Mouse (Mus musculus): Measurements from ENCODE around the gene Sorl1. TPM values are rescaled to one million over a fixed set of nuclear protein-coding genes. Genes with fewer than 3 reads are reported as not detected.

Sorl1 gene
- polyA plus RNA-seq, 1 experiment from 2014 or later, result 9.6 TPM

DNA sequence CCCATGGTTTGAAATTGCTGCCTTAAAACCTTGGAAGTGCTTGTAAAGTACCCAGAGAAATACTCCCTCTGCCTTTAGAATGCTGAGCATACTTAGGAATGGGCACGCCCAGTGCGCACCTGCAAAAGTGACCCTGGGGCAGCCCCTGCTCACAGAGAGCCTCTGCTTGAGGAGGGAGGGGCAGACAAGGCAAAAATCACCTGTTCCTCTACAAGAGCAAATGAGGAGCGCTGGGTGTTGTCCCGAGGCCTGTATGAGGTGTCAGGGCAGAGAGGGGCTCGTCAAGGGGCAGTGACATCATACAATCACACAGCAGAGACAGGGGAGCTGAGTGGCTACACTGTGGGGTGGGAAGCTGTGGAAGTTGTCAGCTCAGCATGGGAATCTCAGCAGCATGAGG lies 143.3 kb downstream of the Sorl1 start:
- ATAC-seq (ENCODE audit: insufficient number of reproducible peaks, low FRiP score), result no peak
- Histone ChIP-seq H3K4me2 (no peak overlapping the region), H3K27me3 (replicated peaks) (no peaks in the 10 kb centered on the region), H3K9me3 (replicated peaks) (peaks cover 7% of the 10 kb centered on the region; the same call in 1 of the 2 replicates), H3K4me3 (no peak overlapping the region), H3K27ac (ENCODE audit: poor library complexity, severe bottlenecking) (0 out of 2 replicates have a peak overlapping the region, but pooled peaks have one; percentile 44), H3K9ac (no peak overlapping the region), H3K4me1 (replicated peaks) (peaks cover 42% of the 10 kb centered on the region), H3K36me3 (peaks cover 5% of the 10 kb centered on the region; the same call in 1 of the 2 replicates)
- 61% methylated on average over 5 of the region's 5 CpGs for WGBS

DNA sequence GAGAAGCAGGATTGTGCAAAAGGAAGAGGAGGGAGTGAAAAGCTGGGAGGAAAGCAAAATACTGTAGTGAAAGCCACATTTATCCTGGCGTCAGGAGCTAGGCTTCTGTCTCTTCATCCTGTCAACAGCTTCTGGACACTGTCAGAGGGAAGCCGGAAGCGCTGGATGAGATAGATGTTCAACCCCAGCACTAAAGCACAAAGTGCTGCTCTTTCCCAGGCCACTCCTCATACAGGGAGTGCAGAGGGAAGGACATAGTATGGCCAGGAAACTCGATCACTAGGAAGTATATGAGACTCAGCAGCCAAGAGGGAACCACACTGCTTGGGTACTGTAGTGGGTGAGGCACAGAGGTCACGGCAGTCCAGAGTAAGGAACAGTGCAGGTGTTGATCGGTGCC lies 145.7 kb downstream of the Sorl1 start:
- peak; percentile 83 for ATAC-seq (ENCODE audit: insufficient number of reproducible peaks, low FRiP score)
- H3K9me3 ChIP-seq (replicated peaks), result peaks cover 7% of the 10 kb centered on the region; the same call in 1 of the 2 replicates
- H3K4me2 ChIP-seq, result no peak overlapping the region
- WGBS, result 9% methylated on average over 6 of the region's 6 CpGs
- peak overlapping the region; percentile 61 for H3K27ac ChIP-seq (ENCODE audit: poor library complexity, severe bottlenecking)
- no peak overlapping the region for H3K9ac ChIP-seq
- H3K27me3 ChIP-seq (replicated peaks), result no peaks in the 10 kb centered on the region
- no peak overlapping the region for H3K4me3 ChIP-seq
- peaks cover 47% of the 10 kb centered on the region for H3K4me1 ChIP-seq (replicated peaks)
- peaks cover 5% of the 10 kb centered on the region; the same call in 1 of the 2 replicates for H3K36me3 ChIP-seq

DNA sequence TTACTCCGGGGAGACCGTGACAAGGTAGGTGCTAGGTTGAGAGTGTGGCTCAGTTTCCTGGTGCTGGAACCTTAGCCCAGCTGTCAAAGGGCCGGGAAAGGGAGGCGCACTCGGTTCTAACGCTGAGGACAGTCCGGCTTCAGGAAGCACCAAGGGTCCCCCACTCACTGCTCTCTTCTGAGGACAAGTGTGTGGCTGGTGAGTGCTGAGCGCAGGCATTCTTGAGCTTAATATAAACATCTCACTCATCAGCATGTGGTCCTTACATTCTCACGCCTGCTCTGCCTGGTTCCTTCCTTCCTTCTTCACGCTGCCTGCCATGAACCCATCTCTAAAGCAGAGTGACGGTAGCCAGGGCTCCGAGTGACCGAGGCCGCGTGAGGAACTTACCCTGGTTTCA lies 148.1 kb downstream of the Sorl1 start:
- ATAC-seq (ENCODE audit: insufficient number of reproducible peaks, low FRiP score), result no peak
- no peaks in the 10 kb centered on the region for H3K27me3 ChIP-seq (replicated peaks)
- H3K4me2 ChIP-seq, result no peak overlapping the region
- peaks cover 7% of the 10 kb centered on the region; the same call in 1 of the 2 replicates for H3K9me3 ChIP-seq (replicated peaks)
- H3K27ac ChIP-seq (ENCODE audit: poor library complexity, severe bottlenecking), result no peak overlapping the region
- H3K36me3 ChIP-seq, result peaks cover 5% of the 10 kb centered on the region; the same call in 1 of the 2 replicates
- H3K9ac ChIP-seq, result no peak overlapping the region
- WGBS, result 43% methylated on average over 15 of the region's 15 CpGs
- peaks cover 36% of the 10 kb centered on the region for H3K4me1 ChIP-seq (replicated peaks)
- H3K4me3 ChIP-seq, result no peak overlapping the region

DNA sequence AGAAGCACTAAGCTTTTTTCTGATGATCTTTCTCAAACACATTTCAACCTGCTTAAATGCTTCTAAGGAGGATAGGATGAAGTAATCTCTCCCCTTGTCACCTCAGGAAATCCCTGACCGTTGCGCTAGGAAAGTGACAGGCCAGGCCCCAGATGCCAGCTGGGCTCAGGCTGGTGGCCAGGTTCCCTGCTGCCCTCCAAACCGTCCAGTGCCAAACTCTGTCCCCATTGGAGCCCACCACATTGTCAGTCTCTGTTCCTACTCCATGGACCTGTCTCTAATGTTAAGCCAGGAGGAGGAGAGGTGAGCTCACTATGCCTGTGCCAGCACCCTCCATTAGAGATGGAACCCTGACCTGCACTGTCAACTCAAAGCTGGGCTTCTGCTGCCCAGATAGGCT lies 149.4 kb downstream of the Sorl1 start:
- H3K4me2 ChIP-seq, result no peak overlapping the region
- ATAC-seq (ENCODE audit: insufficient number of reproducible peaks, low FRiP score), result no peak; the same call in 1 of the 2 replicates

DNA sequence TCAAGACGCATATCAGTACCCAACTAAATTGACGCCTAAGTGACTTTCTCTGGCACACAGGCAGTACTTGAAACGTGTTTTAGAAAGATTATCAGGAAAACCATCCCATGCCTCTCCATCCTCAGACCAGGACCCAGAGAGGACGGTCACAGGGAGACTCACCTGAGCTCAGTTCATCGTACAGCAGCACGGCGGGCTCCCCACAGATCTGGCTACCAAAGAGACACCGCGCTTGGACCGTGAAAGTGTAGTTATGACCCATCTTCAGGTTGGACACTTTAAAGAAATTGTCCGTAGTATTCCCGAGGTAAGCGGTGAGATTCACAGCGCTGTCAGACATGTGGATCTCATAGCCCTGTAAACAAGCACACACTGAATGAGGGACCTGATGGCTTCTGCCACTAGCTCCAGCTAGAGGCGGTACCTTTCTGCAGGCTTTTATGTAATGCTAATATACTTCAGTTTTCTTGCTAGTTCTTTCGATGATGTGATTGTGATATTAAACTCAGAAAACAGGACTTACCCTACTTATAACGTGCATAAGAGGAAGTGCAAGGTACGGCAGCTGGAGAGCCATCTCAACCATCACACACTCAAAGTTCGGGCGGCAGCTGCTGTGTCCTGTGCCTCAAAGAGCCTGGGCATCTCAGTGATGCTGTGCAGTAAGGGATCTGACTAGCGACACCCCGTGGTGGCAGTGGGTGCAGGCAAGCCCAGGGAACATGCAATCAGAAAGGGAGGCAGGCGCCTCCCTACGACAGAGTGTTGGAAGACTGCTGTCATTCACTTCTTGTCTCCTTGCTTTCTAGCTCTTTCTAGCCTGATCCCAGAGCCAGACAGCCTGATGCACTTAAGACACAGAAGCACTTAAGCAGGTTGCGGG lies 150.1 kb downstream of the Sorl1 start:
- H3K4me3 ChIP-seq, result no peak overlapping the region
- no peak overlapping the region for H3K9ac ChIP-seq
- no peak for ATAC-seq (ENCODE audit: insufficient number of reproducible peaks, low FRiP score)
- WGBS, result 68% methylated on average over 25 of the region's 25 CpGs
- peaks cover 7% of the 10 kb centered on the region; the same call in 1 of the 2 replicates for H3K9me3 ChIP-seq (replicated peaks)
- H3K27me3 ChIP-seq (replicated peaks), result no peaks in the 10 kb centered on the region
- no peak overlapping the region for H3K4me2 ChIP-seq
- H3K4me1 ChIP-seq (replicated peaks), result peaks cover 29% of the 10 kb centered on the region
- peaks cover 12% of the 10 kb centered on the region for H3K36me3 ChIP-seq
- no peak overlapping the region for H3K27ac ChIP-seq (ENCODE audit: poor library complexity, severe bottlenecking)

More for the DNA sequence above, 149.4 kb downstream of the Sorl1 start:
- Histone ChIP-seq H3K4me3 (no peak overlapping the region), H3K9ac (no peak overlapping the region), H3K4me1 (replicated peaks) (peaks cover 32% of the 10 kb centered on the region), H3K27ac (ENCODE audit: poor library complexity, severe bottlenecking) (no peak overlapping the region), H3K36me3 (peaks cover 5% of the 10 kb centered on the region; the same call in 1 of the 2 replicates), H3K27me3 (replicated peaks) (no peaks in the 10 kb centered on the region), H3K9me3 (replicated peaks) (peaks cover 7% of the 10 kb centered on the region; the same call in 1 of the 2 replicates)
- WGBS, result 55% methylated on average over 3 of the region's 3 CpGs

DNA sequence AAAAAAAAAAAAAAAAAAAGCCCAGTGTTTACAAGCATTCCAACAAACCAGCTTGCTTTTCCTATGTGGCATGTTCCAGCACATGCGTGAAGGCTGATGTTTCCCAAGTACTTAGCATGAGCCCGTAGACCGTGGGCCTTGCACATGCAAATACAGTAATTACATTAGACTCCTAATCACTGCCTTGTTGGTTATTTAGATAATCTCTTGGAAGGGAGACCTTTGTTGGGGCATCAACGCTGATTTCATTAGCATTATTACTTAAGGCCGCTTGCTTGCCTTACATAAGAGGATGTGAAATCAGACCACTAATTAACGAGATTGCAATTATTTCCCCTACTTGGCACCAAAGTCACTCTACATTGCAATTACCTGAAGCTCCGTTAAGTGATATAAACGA lies 154.1 kb downstream of the Sorl1 start:
- no peak overlapping the region for H3K27ac ChIP-seq (ENCODE audit: poor library complexity, severe bottlenecking)
- H3K4me3 ChIP-seq, result no peak overlapping the region
- H3K9ac ChIP-seq, result no peak overlapping the region
- H3K27me3 ChIP-seq (replicated peaks), result no peaks in the 10 kb centered on the region
- peaks cover 12% of the 10 kb centered on the region for H3K36me3 ChIP-seq
- no peaks in the 10 kb centered on the region for H3K9me3 ChIP-seq (replicated peaks)
- 86% methylated on average over 8 of the region's 8 CpGs for WGBS
- ATAC-seq (ENCODE audit: insufficient number of reproducible peaks, low FRiP score), result no peak
- peaks cover 8% of the 10 kb centered on the region for H3K4me1 ChIP-seq (replicated peaks)
- H3K4me2 ChIP-seq, result no peak overlapping the region

DNA sequence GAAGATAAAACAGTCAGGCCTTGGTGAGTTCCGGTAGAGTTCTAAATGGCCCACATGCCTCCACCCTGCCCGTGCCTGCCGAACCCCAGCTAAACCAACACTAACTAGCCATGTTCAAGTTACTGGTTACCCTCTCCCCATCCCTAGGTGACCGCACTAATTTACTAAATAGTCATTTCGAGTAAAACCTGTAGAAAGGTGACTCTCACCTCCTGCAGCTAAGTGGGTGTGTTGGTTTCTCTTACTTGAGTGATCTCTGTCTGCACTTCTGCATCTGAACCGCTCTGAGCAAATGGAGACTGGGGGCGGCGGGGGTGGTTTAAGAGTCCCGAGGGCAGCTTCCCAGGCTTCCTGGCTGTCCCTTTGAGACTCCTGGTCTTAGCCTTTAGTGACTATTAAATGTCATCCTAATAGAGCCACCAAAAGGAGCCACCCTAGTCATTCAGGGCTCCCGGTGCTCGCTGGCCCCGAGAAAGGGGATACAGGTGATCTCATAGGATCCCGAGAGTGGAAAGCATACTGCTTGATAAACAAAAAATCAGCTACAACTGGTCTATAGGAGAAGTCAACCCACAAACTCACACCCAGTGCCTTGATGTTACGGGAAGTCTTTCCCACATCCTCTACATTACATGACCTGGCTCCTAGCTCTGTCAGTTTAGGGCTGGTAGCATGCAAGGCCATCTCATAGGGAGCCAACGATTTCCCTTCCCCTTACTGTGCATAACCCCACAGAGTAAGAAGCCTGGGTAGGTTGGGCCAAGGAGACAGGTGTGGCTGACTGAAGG lies 155.2 kb downstream of the Sorl1 start:
- Histone ChIP-seq H3K9ac (no peak overlapping the region), H3K4me3 (no peak overlapping the region), H3K4me2 (no peak overlapping the region), H3K27me3 (replicated peaks) (no peaks in the 10 kb centered on the region), H3K36me3 (peaks cover 12% of the 10 kb centered on the region), H3K4me1 (replicated peaks) (no peaks in the 10 kb centered on the region), H3K27ac (ENCODE audit: poor library complexity, severe bottlenecking) (no peak overlapping the region), H3K9me3 (replicated peaks) (no peaks in the 10 kb centered on the region)
- no peak for ATAC-seq (ENCODE audit: insufficient number of reproducible peaks, low FRiP score)
- WGBS, result 88% methylated on average over 15 of the region's 15 CpGs

DNA sequence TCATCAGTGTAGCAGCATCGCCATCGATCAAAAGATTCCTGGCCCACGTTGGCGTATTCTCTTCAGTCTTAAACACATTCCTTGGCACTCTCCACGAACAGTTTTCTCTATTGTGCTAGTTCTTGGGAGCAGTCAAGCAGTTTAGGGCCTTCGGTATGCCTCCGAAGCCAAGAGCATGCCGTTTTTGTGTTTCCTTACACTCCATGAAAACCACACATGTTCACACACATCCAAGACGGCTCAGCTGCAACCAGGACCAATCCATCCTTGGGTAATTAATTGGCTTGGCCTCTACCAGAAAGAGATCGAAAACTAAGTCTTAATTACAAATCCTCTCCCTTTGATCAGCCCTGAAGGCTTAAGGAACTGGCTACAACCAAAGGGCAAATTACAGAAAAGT lies 162.8 kb downstream of the Sorl1 start:
- no peaks in the 10 kb centered on the region for H3K36me3 ChIP-seq
- 0 out of 2 replicates have a peak, but pooled peaks cover 7% of the 10 kb centered on the region for H3K4me1 ChIP-seq (replicated peaks)
- no peak overlapping the region for H3K4me2 ChIP-seq
- ATAC-seq (ENCODE audit: insufficient number of reproducible peaks, low FRiP score), result no peak
- H3K9ac ChIP-seq, result no peak overlapping the region
- H3K27ac ChIP-seq (ENCODE audit: poor library complexity, severe bottlenecking), result no peak overlapping the region
- H3K4me3 ChIP-seq, result no peak overlapping the region
- no peaks in the 10 kb centered on the region for H3K27me3 ChIP-seq (replicated peaks)
- H3K9me3 ChIP-seq (replicated peaks), result no peaks in the 10 kb centered on the region
- 86% methylated on average over 10 of the region's 10 CpGs for WGBS

DNA sequence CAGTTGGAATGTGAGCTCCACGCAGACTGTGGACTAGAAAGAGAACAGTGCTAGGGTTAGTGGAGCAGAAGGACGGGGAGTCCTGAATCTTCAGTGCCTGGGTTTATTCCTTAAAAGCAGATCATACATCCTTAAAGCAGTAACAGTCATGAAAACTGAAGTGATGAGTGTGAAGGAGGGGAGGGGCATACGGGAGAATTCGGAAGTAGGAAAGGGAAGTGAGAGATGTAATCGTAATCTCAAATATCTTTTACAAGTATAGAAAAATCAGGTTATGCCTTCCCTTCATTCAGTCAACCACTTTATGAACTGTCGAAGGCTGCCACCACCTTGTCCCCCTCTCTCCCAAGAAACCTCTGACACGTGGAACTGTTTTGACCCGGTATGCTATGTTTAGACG lies 165.8 kb downstream of the Sorl1 start:
- Histone ChIP-seq H3K4me2 (no peak overlapping the region), H3K27ac (ENCODE audit: poor library complexity, severe bottlenecking) (no peak overlapping the region), H3K4me1 (replicated peaks) (peaks cover 10% of the 10 kb centered on the region), H3K9ac (no peak overlapping the region), H3K4me3 (no peak overlapping the region), H3K9me3 (replicated peaks) (no peaks in the 10 kb centered on the region), H3K27me3 (replicated peaks) (no peaks in the 10 kb centered on the region), H3K36me3 (no peaks in the 10 kb centered on the region)
- ATAC-seq (ENCODE audit: insufficient number of reproducible peaks, low FRiP score), result no peak
- 75% methylated on average over 9 of the region's 9 CpGs for WGBS

DNA sequence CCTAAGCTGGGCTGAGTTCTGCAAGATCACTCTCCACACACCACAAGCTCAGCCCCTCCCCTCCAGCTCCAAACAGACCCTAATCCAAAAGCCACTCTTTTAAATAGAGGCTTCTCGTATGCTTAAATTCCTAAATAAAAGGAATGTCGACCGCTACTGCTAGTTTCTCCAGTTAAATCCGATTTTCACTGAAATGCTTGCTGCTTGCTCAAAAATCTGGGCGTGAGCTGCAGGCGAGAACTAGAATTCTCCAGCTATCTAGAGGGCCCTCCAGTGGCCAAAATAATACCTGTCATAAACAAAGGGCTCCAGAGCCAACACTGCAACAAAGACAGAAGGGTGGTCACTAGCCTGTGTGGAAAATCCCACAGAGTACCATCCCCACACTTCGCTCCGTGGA lies 170.6 kb downstream of the Sorl1 start:
- no peak for ATAC-seq (ENCODE audit: insufficient number of reproducible peaks, low FRiP score)
- Histone ChIP-seq H3K4me2 (peak overlapping the region; percentile 35; the same call in 1 of the 2 replicates), H3K9me3 (replicated peaks) (no peaks in the 10 kb centered on the region), H3K36me3 (no peaks in the 10 kb centered on the region), H3K4me1 (replicated peaks) (peaks cover 28% of the 10 kb centered on the region), H3K27ac (ENCODE audit: poor library complexity, severe bottlenecking) (no peak overlapping the region; the same call in 1 of the 2 replicates), H3K4me3 (no peak overlapping the region), H3K27me3 (replicated peaks) (no peaks in the 10 kb centered on the region), H3K9ac (0 out of 2 replicates have a peak overlapping the region, but pooled peaks have one; percentile 27)
- WGBS, result 7% methylated on average over 8 of the region's 8 CpGs

DNA sequence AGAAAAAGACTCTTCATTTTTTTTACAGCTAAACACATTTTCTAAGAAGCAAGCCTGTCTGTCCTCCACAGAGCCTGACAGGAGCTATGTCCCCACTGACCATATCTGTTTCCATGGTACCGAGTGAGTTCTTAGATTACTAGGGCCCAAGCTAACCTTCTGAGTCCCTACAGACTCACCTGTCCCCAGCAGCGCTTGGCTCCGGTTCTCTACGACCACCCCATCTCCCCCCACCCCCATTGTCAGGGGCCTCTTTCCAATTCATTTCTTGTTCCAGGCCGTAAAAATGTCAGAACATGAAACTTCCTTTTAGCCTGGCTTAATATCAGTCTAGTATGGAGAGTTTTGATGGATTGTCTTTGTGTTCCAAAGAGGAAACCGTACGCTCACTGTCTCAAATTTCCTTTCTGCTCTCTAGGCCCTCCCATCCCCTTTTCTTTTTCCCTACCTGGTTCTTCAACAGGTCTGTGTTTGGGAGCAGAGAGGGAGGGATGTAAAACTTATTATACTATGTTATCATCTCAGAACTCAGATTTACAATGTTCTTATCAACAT lies 171.4 kb downstream of the Sorl1 start:
- no peak overlapping the region for H3K27ac ChIP-seq (ENCODE audit: poor library complexity, severe bottlenecking)
- 70% methylated on average over 7 of the region's 7 CpGs for WGBS
- no peak overlapping the region for H3K9ac ChIP-seq
- H3K36me3 ChIP-seq, result no peaks in the 10 kb centered on the region
- no peaks in the 10 kb centered on the region for H3K27me3 ChIP-seq (replicated peaks)
- H3K9me3 ChIP-seq (replicated peaks), result no peaks in the 10 kb centered on the region
- ATAC-seq (ENCODE audit: insufficient number of reproducible peaks, low FRiP score), result no peak
- H3K4me1 ChIP-seq (replicated peaks), result peaks cover 28% of the 10 kb centered on the region
- H3K4me2 ChIP-seq, result no peak overlapping the region
- no peak overlapping the region for H3K4me3 ChIP-seq

Data from heart, embryonic 12.5 days (tissue).